Mouse (Mus musculus): ENCODE data around the gene Olfr551. TPM values are rescaled to one million over a fixed set of nuclear protein-coding genes. Genes with fewer than 3 reads are reported as not detected.
A peak's percentile ranks its signal among the peaks of the same experiment; 100 is the strongest.

The Olfr551 gene
- polyA plus RNA-seq, 1 experiment from 2014 or later, result not detected

DNA sequence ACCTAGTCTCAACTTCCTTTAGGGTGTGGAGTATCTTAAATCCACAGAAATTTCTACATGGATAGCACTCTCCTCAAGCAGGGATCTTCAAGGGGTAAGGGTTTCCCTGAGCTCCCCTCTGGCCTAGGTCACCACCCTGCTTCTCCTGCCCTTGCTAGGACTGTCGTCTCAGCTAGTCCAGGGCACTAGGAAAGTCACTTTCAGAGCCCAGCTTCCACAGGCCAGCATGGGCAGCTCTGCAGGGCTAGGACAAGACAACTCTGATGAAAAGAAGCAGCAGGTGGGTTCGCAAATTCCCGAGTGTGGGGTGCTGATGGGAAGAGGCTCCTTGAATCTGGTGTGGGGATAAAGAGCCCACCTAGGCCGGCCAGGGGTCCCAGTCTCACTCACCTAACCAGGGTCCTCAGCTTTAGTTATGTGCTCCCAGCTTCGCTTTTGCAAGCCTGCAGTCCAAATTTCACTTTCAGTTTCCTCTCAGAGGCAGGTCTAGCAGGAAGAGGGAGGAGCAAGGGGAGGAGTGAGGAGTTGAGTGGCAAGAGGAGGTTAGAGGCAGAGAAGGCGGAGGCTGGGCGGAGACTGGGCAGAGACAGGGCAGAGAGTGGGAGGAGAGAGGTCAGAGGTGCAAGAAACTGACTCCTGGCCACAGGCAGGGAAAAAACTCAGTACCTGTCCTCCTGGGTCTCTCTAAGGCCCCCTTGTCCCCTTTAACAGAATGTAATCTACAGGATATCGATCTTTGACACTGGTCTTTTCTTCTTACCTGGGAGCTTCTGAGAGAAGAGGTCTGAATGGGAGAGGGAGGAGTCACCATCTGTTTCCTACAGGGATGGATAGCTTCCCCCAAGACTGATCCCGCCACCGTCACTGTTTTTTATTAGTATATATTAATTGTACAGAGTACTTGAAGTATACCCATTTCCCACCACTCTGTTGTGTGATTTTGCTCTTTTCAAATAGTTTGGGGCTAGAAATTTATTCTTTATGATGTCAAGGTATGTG, 26.4 kb downstream of the Olfr551 start, which contains the start of gene Trim21:
Gene Trim21, minus strand, starts transcription at position 488 of the 999 bp plus-strand sequence.
- H3K4me2 ChIP-seq, result peak within 1 kb of the TSS; percentile 68
- no peaks in the 10 kb centered on the region for H3K9me3 ChIP-seq (replicated peaks)
- no peak within 1 kb of the TSS for H3K27ac ChIP-seq
- no peaks in the 10 kb centered on the region for H3K36me3 ChIP-seq
- WGBS, result 11% methylated on average over 10 of the region's 10 CpGs
- ATAC-seq (replicated peaks; ENCODE audit: low FRiP score), result peak; percentile 100
- H3K9ac ChIP-seq, result peak within 1 kb of the TSS; percentile 53
- peak within 1 kb of the TSS; percentile 60 for H3K4me3 ChIP-seq (replicated peaks)
- no peaks in the 10 kb centered on the region for H3K27me3 ChIP-seq
- H3K4me1 ChIP-seq, result peaks cover 7% of the 10 kb centered on the region

DNA sequence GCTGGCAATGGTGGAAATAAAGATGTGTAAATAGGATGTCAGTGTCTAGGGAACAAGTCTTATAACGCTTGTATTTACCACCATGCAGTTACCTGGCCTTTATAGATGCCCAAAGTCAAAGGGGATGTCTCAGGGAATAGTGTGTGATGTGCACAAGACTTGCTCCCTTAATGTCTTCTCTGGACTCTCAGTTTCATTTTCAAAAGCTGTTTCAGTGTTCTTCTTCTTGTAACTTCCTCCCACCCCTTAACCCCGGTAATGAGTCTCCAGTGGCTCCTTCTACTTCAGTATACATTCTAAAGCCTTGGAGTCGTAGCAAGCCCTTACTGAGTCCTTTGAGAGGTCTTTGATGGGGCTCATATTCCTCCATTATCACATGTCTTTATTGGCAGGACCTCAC, 38.4 kb downstream of the Olfr551 start:
- 77% methylated on average over 3 of the region's 3 CpGs for WGBS
- no peak for ATAC-seq (replicated peaks; ENCODE audit: low FRiP score)
- no peak overlapping the region for H3K9ac ChIP-seq
- no peaks in the 10 kb centered on the region for H3K9me3 ChIP-seq (replicated peaks)
- H3K36me3 ChIP-seq, result no peaks in the 10 kb centered on the region
- H3K4me1 ChIP-seq, result no peaks in the 10 kb centered on the region
- no peaks in the 10 kb centered on the region for H3K27me3 ChIP-seq
- no peak overlapping the region for H3K4me3 ChIP-seq (replicated peaks)
- no peak overlapping the region for H3K27ac ChIP-seq
- H3K4me2 ChIP-seq, result no peak overlapping the region

DNA sequence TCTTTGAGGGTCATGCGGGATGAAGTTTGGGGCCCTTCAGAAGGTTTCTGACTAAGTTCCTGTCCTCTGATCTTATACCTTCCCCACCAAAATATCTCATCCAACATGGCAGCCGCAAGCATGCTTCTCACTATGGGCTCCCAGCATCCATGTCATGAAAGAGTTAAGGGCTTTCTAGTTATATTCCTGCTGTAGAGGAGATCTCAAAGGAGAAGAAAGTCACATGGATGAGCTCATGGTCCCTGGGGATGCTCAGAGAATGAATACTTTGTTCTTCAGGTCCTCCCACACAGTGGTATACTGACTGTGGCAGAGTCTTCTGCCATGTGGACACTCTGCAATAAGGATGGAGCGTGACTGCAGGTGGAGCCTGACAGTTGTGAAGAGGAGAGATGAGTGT, 42.1 kb downstream of the Olfr551 start, which contains the start of gene Olfr549:
Gene Olfr549, plus strand, starts transcription at position 301 of the 400 bp plus-strand sequence.
- H3K9ac ChIP-seq, result no peak within 1 kb of the TSS
- no peaks in the 10 kb centered on the region for H3K4me1 ChIP-seq
- no peak within 1 kb of the TSS for H3K4me2 ChIP-seq
- no peak for ATAC-seq (replicated peaks; ENCODE audit: low FRiP score)
- H3K27ac ChIP-seq, result no peak within 1 kb of the TSS
- H3K9me3 ChIP-seq (replicated peaks), result no peaks in the 10 kb centered on the region
- H3K27me3 ChIP-seq, result no peaks in the 10 kb centered on the region
- H3K4me3 ChIP-seq (replicated peaks), result no peak within 1 kb of the TSS
- H3K36me3 ChIP-seq, result no peaks in the 10 kb centered on the region
- 92% methylated on average over 3 of the region's 3 CpGs for WGBS

DNA sequence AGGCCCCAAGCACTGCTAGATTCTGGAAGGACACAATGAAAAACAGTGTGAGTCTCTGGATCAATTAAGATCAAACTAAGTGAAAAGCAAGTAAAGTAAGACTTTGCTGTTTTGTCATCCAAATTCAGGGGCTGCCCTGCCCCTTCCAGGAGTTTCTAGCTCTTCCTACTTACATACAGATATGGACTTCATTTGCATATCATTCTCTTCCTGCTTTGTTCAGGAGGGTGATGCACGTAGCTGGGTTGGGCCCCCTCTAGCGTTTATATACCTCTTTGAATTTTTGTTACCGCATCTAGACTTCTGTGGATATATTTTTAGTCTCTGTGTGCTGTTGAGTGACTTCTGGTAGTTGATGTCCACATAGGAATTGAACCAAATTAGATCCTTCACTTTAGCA, 50.4 kb downstream of the Olfr551 start:
- Histone ChIP-seq H3K9ac (no peak overlapping the region), H3K36me3 (no peaks in the 10 kb centered on the region), H3K4me2 (no peak overlapping the region), H3K27ac (no peak overlapping the region), H3K27me3 (no peaks in the 10 kb centered on the region), H3K9me3 (replicated peaks) (no peaks in the 10 kb centered on the region), H3K4me3 (replicated peaks) (no peak overlapping the region), H3K4me1 (no peaks in the 10 kb centered on the region)
- 51% methylated on average over 3 of the region's 3 CpGs for WGBS
- no peak for ATAC-seq (replicated peaks; ENCODE audit: low FRiP score)

- H3K36me3 ChIP-seq, result no peaks in the 10 kb centered on the region
- no peaks in the 10 kb centered on the region for H3K9me3 ChIP-seq (replicated peaks)
- H3K4me2 ChIP-seq, result no peak within 1 kb of the TSS
- 87% methylated on average over 2 of the region's 2 CpGs for WGBS
- no peak within 1 kb of the TSS for H3K27ac ChIP-seq
- ATAC-seq (replicated peaks; ENCODE audit: low FRiP score), result no peak
- H3K4me1 ChIP-seq, result no peaks in the 10 kb centered on the region
- H3K9ac ChIP-seq, result no peak within 1 kb of the TSS
- no peaks in the 10 kb centered on the region for H3K27me3 ChIP-seq
- no peak within 1 kb of the TSS for H3K4me3 ChIP-seq (replicated peaks)
Measured at GRCm38 (mm10) chr7:102540596-102540995, 51.1 kb downstream of the Olfr551 start, which contains the start of gene Olfr548-ps1. TSS of gene Olfr548-ps1 (plus strand) at chr7:102540896.

DNA sequence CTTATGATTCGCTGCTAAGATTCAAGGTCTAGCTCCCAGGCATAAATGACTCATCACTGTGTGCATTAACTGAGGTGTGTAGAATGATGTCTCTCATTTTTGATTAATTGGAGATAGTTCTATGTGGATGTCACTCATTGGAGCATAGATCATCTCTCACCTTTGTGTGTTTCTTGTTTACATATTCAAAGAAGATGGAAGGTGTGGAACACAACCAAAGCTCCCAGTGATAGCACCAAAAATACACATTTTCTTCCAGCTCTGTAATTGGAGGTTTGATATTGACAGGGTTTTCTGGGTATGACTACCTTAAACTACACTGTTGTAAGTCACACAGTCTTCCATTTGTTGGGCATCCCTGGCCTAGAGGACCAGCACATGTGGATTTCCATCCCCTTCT, 57.2 kb downstream of the Olfr551 start, which contains the start of gene Olfr547:
Gene Olfr547, plus strand, starts transcription at position 301 of the 400 bp plus-strand sequence.
- 85% methylated on average over 1 of the region's 1 CpGs for WGBS
- H3K9ac ChIP-seq, result no peak within 1 kb of the TSS
- no peaks in the 10 kb centered on the region for H3K36me3 ChIP-seq
- no peaks in the 10 kb centered on the region for H3K27me3 ChIP-seq
- ATAC-seq (replicated peaks; ENCODE audit: low FRiP score), result no peak
- no peaks in the 10 kb centered on the region for H3K4me1 ChIP-seq
- no peaks in the 10 kb centered on the region for H3K9me3 ChIP-seq (replicated peaks)
- H3K27ac ChIP-seq, result no peak within 1 kb of the TSS
- H3K4me3 ChIP-seq (replicated peaks), result no peak within 1 kb of the TSS
- no peak within 1 kb of the TSS for H3K4me2 ChIP-seq

Other genes starting within 250 kb of the Olfr551 start
- gene Rrm1, start 150.2 kb downstream of the Olfr551 start, polyA plus RNA-seq (2015; fragmentation: Nextera tagmentation; extraction: Ambion mirVana), result 155 and 159 TPM in 2 replicates
- gene Olfr543, start 110.2 kb downstream of the Olfr551 start, polyA plus RNA-seq (2015; fragmentation: Nextera tagmentation; extraction: Ambion mirVana), result 0.38 and 0.48 TPM in 2 replicates
- 0.09 TPM in 1 of 2 replicates, not detected in the other for gene Olfr544, start 103.6 kb downstream of the Olfr551 start, polyA plus RNA-seq (2015; fragmentation: Nextera tagmentation; extraction: Ambion mirVana)
- gene Olfr545, start 92.3 kb downstream of the Olfr551 start, polyA plus RNA-seq (2015; fragmentation: Nextera tagmentation; extraction: Ambion mirVana), result 0.09 and 0.16 TPM in 2 replicates
- gene Olfr547, start 57.1 kb downstream of the Olfr551 start, polyA plus RNA-seq (2015; fragmentation: Nextera tagmentation; extraction: Ambion mirVana), result not detected in 2 replicates
- gene Olfr548-ps1, start 51.0 kb downstream of the Olfr551 start, polyA plus RNA-seq (2015; fragmentation: Nextera tagmentation; extraction: Ambion mirVana), result not detected in 2 replicates
- gene Olfr549, start 42.0 kb downstream of the Olfr551 start, polyA plus RNA-seq (2015; fragmentation: Nextera tagmentation; extraction: Ambion mirVana), result not detected in 2 replicates
- gene Trim21, start 26.4 kb downstream of the Olfr551 start, polyA plus RNA-seq (2015; fragmentation: Nextera tagmentation; extraction: Ambion mirVana), result 0.17 and 0.44 TPM in 2 replicates
- gene Olfr550, start 20.4 kb downstream of the Olfr551 start, polyA plus RNA-seq (2015; fragmentation: Nextera tagmentation; extraction: Ambion mirVana), result not detected in 2 replicates
- gene Olfr552, start 5.9 kb upstream of the Olfr551 start, polyA plus RNA-seq (2015; fragmentation: Nextera tagmentation; extraction: Ambion mirVana), result not detected in 2 replicates
- not detected in 2 replicates for gene Olfr553, start 26.3 kb upstream of the Olfr551 start, polyA plus RNA-seq (2015; fragmentation: Nextera tagmentation; extraction: Ambion mirVana)
- gene Olfr554, start 46.5 kb upstream of the Olfr551 start, polyA plus RNA-seq (2015; fragmentation: Nextera tagmentation; extraction: Ambion mirVana), result not detected in 2 replicates
- not detected in 2 replicates for gene Olfr555, start 66.9 kb upstream of the Olfr551 start, polyA plus RNA-seq (2015; fragmentation: Nextera tagmentation; extraction: Ambion mirVana)
- not detected in 2 replicates for gene Olfr556, start 73.0 kb upstream of the Olfr551 start, polyA plus RNA-seq (2015; fragmentation: Nextera tagmentation; extraction: Ambion mirVana)
- 13.0 and 15.5 TPM in 2 replicates for gene Trim68, start 95.4 kb upstream of the Olfr551 start, polyA plus RNA-seq (2015; fragmentation: Nextera tagmentation; extraction: Ambion mirVana)
- not detected in 2 replicates for gene Olfr557, start 104.0 kb upstream of the Olfr551 start, polyA plus RNA-seq (2015; fragmentation: Nextera tagmentation; extraction: Ambion mirVana)
- 0.78 and 0.81 TPM in 2 replicates for gene Olfr558, start 110.3 kb upstream of the Olfr551 start, polyA plus RNA-seq (2015; fragmentation: Nextera tagmentation; extraction: Ambion mirVana)
- gene Olfr33, start 127.2 kb upstream of the Olfr551 start, polyA plus RNA-seq (2015; fragmentation: Nextera tagmentation; extraction: Ambion mirVana), result not detected in 2 replicates
- not detected in 2 replicates for gene Olfr559, start 135.6 kb upstream of the Olfr551 start, polyA plus RNA-seq (2015; fragmentation: Nextera tagmentation; extraction: Ambion mirVana)
- not detected in 2 replicates for gene Olfr560, start 167.5 kb upstream of the Olfr551 start, polyA plus RNA-seq (2015; fragmentation: Nextera tagmentation; extraction: Ambion mirVana)
- gene Olfr78, start 167.6 kb upstream of the Olfr551 start, polyA plus RNA-seq (2015; fragmentation: Nextera tagmentation; extraction: Ambion mirVana), result 0.27 and 0.48 TPM in 2 replicates
- not detected in 2 replicates for gene Olfr561, start 179.3 kb upstream of the Olfr551 start, polyA plus RNA-seq (2015; fragmentation: Nextera tagmentation; extraction: Ambion mirVana)
- gene Olfr564, start 211.6 kb upstream of the Olfr551 start, polyA plus RNA-seq (2015; fragmentation: Nextera tagmentation; extraction: Ambion mirVana), result not detected in 2 replicates

All from kidney, embryonic 15.5 days (tissue).